Mouse (Mus musculus) lung, embryonic 16.5 days (tissue): ENCODE data around the gene Slc9b1. TPM values are rescaled to one million over a fixed set of nuclear protein-coding genes. Genes with fewer than 3 reads are reported as not detected.

Source experiments
- ATAC-seq: fragments of 200-750 bp; cut with Nextera tagmentation; 2 replicates; pipeline ENCODE4 v1.8.0; 2017; ENCODE audit warnings: low read depth, mild to moderate bottlenecking, moderate library complexity
- H3K27ac ChIP-seq: fragments of 300-500 bp; sonication (generic); 2 replicates; pipeline ENCODE4 v1.5.1; 2014; ENCODE audit warnings: mild to moderate bottlenecking, control low read depth, low read length
- H3K27me3 ChIP-seq: fragments of 300-500 bp; sonication (generic); 2 replicates; pipeline ENCODE4 v1.6.1; 2014; ENCODE audit warnings: low read depth, low read length, mixed read lengths; ENCODE audit not compliant: control insufficient read depth, insufficient read depth
- H3K36me3 ChIP-seq: fragments of 300-500 bp; sonication (generic); 2 replicates; pipeline ENCODE4 v1.6.1; 2014; ENCODE audit warnings: low read length; ENCODE audit not compliant: control insufficient read depth, insufficient read depth
- H3K4me1 ChIP-seq: fragments of 300-500 bp; sonication (generic); replicated peaks from 2 replicates; pipeline ENCODE4 v1.6.1; 2014; ENCODE audit warnings: low read length, mixed read lengths; ENCODE audit not compliant: control insufficient read depth, insufficient read depth
- H3K4me2 ChIP-seq: fragments of 300-500 bp; sonication (generic); 2 replicates; pipeline ENCODE4 v1.6.1; 2014; ENCODE audit warnings: low read depth, low read length, control low read depth
- H3K4me3 ChIP-seq: fragments of 300-500 bp; sonication (generic); 2 replicates; pipeline ENCODE4 v1.5.1; 2014; ENCODE audit warnings: mild to moderate bottlenecking, low read length, control low read depth
- H3K9ac ChIP-seq: fragments of 300-500 bp; sonication (generic); 2 replicates; pipeline ENCODE4 v1.6.1; 2014; ENCODE audit warnings: low read length, control low read depth
- H3K9me3 ChIP-seq: fragments of 300-500 bp; sonication (generic); 2 replicates; pipeline ENCODE4 v1.6.1; 2016; ENCODE audit warnings: low read length; ENCODE audit not compliant: control insufficient read depth
- WGBS: fragments of 180-500 bp; shearing (Covaris S2); extraction: QIAGEN DNeasy Blood & Tissue Kit; methylation state at CpG from one replicate; pipeline ENCODE4 v1.1.7; 2014; 5-methylcytosine and 5-hydroxymethylcytosine counted together
- polyA plus RNA-seq: library from polyadenylated mRNA; unstranded; fragments of >200 nt; fragmentation: Nextera tagmentation; extraction: Ambion mirVana; gene quantifications from 2 replicates; pipeline ENCODE4 v1.2.1, GENCODE M21; 2015

Slc9b1 gene
- polyA plus RNA-seq, 1 experiment from 2014 or later = 0.16 TPM

GRCm38 (mm10) chr3:135421310-135421594 lies 73.4 kb downstream of the Slc9b1 start:
- no peak overlapping the region for H3K27ac ChIP-seq
- H3K27me3 ChIP-seq = no peaks in the 10 kb centered on the region
- no peak for ATAC-seq
- peaks cover 7% of the 10 kb centered on the region; the same call in 1 of the 2 replicates for H3K4me1 ChIP-seq
- H3K9ac ChIP-seq = no peak overlapping the region; the same call in 1 of the 2 replicates
- no peak overlapping the region for H3K4me2 ChIP-seq
- H3K36me3 ChIP-seq = peaks cover 3% of the 10 kb centered on the region
- H3K9me3 ChIP-seq = no peaks in the 10 kb centered on the region
- H3K4me3 ChIP-seq = no peak overlapping the region

- ATAC-seq = no peak
- H3K27me3 ChIP-seq = no peaks in the 10 kb centered on the region
- H3K9ac ChIP-seq = peak overlapping the region; percentile 86
- no peaks in the 10 kb centered on the region for H3K9me3 ChIP-seq
- H3K4me1 ChIP-seq = peaks cover 7% of the 10 kb centered on the region; the same call in 1 of the 2 replicates
- H3K4me2 ChIP-seq = peak overlapping the region; percentile 63
- peak overlapping the region; percentile 95 for H3K27ac ChIP-seq
- 10% methylated on average over 8 of the region's 8 CpGs for WGBS
- no peaks in the 10 kb centered on the region for H3K36me3 ChIP-seq
- peak overlapping the region; percentile 82 for H3K4me3 ChIP-seq
Measured at GRCm38 (mm10) chr3:135422232-135422855, 74.5 kb downstream of the Slc9b1 start.

GRCm38 (mm10) chr3:135422856-135423607 lies 75.2 kb downstream of the Slc9b1 start:
- Histone ChIP-seq H3K4me3 (peak overlapping the region; percentile 82), H3K4me2 (peak overlapping the region; percentile 63), H3K9ac (peak overlapping the region; percentile 86), H3K4me1 (peaks cover 7% of the 10 kb centered on the region; the same call in 1 of the 2 replicates), H3K27ac (peak overlapping the region; percentile 95), H3K9me3 (no peaks in the 10 kb centered on the region), H3K36me3 (no peaks in the 10 kb centered on the region), H3K27me3 (no peaks in the 10 kb centered on the region)
- under 1% methylated on average over 57 of the region's 103 CpGs for WGBS
- ATAC-seq = peak; percentile 99

GRCm38 (mm10) chr3:135423608-135424212 lies 75.9 kb downstream of the Slc9b1 start, which contains the start of gene Cisd2:
Gene Cisd2, minus strand, starts transcription at chr3:135423925.
- Histone ChIP-seq H3K9me3 (no peaks in the 10 kb centered on the region), H3K9ac (peak within 1 kb of the TSS; percentile 86), H3K4me1 (peaks cover 7% of the 10 kb centered on the region; the same call in 1 of the 2 replicates), H3K27me3 (no peaks in the 10 kb centered on the region), H3K27ac (peak within 1 kb of the TSS; percentile 95), H3K4me2 (peak within 1 kb of the TSS; percentile 63), H3K4me3 (peak within 1 kb of the TSS; percentile 82), H3K36me3 (no peaks in the 10 kb centered on the region)
- 2% methylated on average over 8 of the region's 8 CpGs for WGBS
- peak; percentile 3 for ATAC-seq

- no peak for ATAC-seq
- H3K27ac ChIP-seq = peak overlapping the region; percentile 80
- H3K36me3 ChIP-seq = peaks cover 2% of the 10 kb centered on the region; the same call in 1 of the 2 replicates
- peak overlapping the region; percentile 65 for H3K4me2 ChIP-seq
- H3K27me3 ChIP-seq = no peaks in the 10 kb centered on the region
- peak overlapping the region; percentile 79 for H3K4me3 ChIP-seq
- no peaks in the 10 kb centered on the region for H3K9me3 ChIP-seq
- H3K4me1 ChIP-seq = peaks cover 4% of the 10 kb centered on the region; the same call in 1 of the 2 replicates
- 43% methylated on average over 14 of the region's 14 CpGs for WGBS
- H3K9ac ChIP-seq = peak overlapping the region; percentile 72
Measured at GRCm38 (mm10) chr3:135436901-135437616, 89.2 kb downstream of the Slc9b1 start.

GRCm38 (mm10) chr3:135437758-135438495 lies 90.1 kb downstream of the Slc9b1 start, which contains the start of gene Ube2d3:
Gene Ube2d3, plus strand, starts transcription at chr3:135438149.
- peak; percentile 95 for ATAC-seq
- Histone ChIP-seq H3K27me3 (no peaks in the 10 kb centered on the region), H3K27ac (peak within 1 kb of the TSS; percentile 100), H3K4me2 (peak within 1 kb of the TSS; percentile 65), H3K36me3 (peaks cover 2% of the 10 kb centered on the region; the same call in 1 of the 2 replicates), H3K9me3 (no peaks in the 10 kb centered on the region), H3K9ac (peak within 1 kb of the TSS; percentile 98), H3K4me3 (peak within 1 kb of the TSS; percentile 95), H3K4me1 (peaks cover 4% of the 10 kb centered on the region; the same call in 1 of the 2 replicates)
- under 1% methylated on average over 51 of the region's 56 CpGs for WGBS

GRCm38 (mm10) chr3:135438531-135438912 lies 90.7 kb downstream of the Slc9b1 start:
- peaks cover 8% of the 10 kb centered on the region for H3K4me1 ChIP-seq
- peak overlapping the region; percentile 100 for H3K27ac ChIP-seq
- under 1% methylated on average over 37 of the region's 50 CpGs for WGBS
- H3K4me2 ChIP-seq = no peak overlapping the region; the same call in 1 of the 2 replicates
- H3K27me3 ChIP-seq = no peaks in the 10 kb centered on the region
- ATAC-seq = peak; percentile 80
- H3K9ac ChIP-seq = peak overlapping the region; percentile 98
- peak overlapping the region; percentile 95 for H3K4me3 ChIP-seq
- H3K9me3 ChIP-seq = no peaks in the 10 kb centered on the region
- H3K36me3 ChIP-seq = no peaks in the 10 kb centered on the region

- peak overlapping the region; percentile 100 for H3K27ac ChIP-seq
- peak overlapping the region; percentile 95 for H3K4me3 ChIP-seq
- H3K4me2 ChIP-seq = peak overlapping the region; percentile 82
- peak; percentile 71 for ATAC-seq
- H3K9me3 ChIP-seq = no peaks in the 10 kb centered on the region
- 0% methylated on average over 45 of the region's 76 CpGs for WGBS
- no peaks in the 10 kb centered on the region for H3K36me3 ChIP-seq
- peak overlapping the region; percentile 98 for H3K9ac ChIP-seq
- H3K4me1 ChIP-seq = peaks cover 8% of the 10 kb centered on the region
- no peaks in the 10 kb centered on the region for H3K27me3 ChIP-seq
Measured at GRCm38 (mm10) chr3:135438913-135439531, 91.2 kb downstream of the Slc9b1 start.
